In the genomic region with DNA sequence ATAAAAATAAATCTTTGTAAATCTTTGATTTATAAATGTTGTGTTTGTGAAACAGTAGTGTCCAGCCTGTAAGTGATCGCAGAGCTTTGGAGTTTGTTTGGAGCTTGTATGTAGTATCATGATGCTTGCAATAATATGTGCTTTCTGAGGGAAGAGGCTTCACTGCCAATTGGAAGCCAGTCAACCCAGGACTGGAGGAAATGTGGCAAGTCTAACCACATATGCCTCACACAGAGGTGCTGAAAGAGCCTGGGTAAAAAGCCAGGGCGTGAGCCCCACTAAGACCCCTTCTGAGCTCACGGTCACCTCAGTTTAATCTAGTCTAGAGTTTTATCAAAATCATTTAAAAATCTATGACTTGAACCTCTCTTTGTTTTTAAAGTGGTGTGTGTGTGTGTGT, we compare ENCODE assay signal across 19 mouse cellular contexts. TPM values are rescaled to one million over a fixed set of nuclear protein-coding genes. Genes with fewer than 3 reads are reported as not detected.
DNase-seq lines count a peak whose midpoint lies in the region; TF ChIP-seq lines count a peak whose summit lies in the region.
"Had no signal": no experiment of that assay in that cellular context is flagged by ENCODE, and none has a peak within 500 bp of the region (broad histone marks: within the 10 kb centered on the region; RNA-seq: fewer than 3 reads in every experiment).

No protein-coding gene starts in this region.

- TF ChIP-seq EP300 in heart, adult 2 months (IDR thresholded peaks at IDR 0.05; ENCODE audit: insufficient read depth, low read depth, low read length), result no peak

- WGBS in heart, adult 2 months, result 82% methylated on average over 3 of the region's 3 CpGs

- H3K9ac ChIP-seq in heart, adult 2 months (ENCODE audit: low read depth, low read length), result no peak overlapping the region
- H3K9ac ChIP-seq: hindbrain, embryonic 14.5 days; liver, embryonic 13.5 days; lung, embryonic 15.5 days; stomach, embryonic 15.5 days had no signal

- intact Hi-C loops in heart, postnatal 10 days (cut with DNase I), result loop anchor here (2.0 to 5.0 kb wide), 3 partner anchors 75 to 174 kb away; a partner anchor contains a TSS
- intact Hi-C loops in heart, adult 2 months (cut with DNase I), result no loop called here
- intact Hi-C loops in heart, postnatal 36 days (cut with DNase I), result no loop called here

- no peaks in the 10 kb centered on the region; the same call in 1 of the 2 replicates for H3K4me1 ChIP-seq in heart, adult 2 months (ENCODE audit: control insufficient read depth, insufficient read depth, low read length)
- H3K4me1 ChIP-seq: heart, embryonic 10.5 days; liver, embryonic 13.5 days; lung, embryonic 15.5 days; midbrain, embryonic 10.5 days; stomach, embryonic 15.5 days had no signal

- no peaks in the 10 kb centered on the region for H3K27me3 ChIP-seq in heart, adult 2 months (ENCODE audit: control insufficient read depth, insufficient read depth, low read length)
- H3K27me3 ChIP-seq: liver, embryonic 13.5 days; lung, embryonic 15.5 days; stomach, embryonic 15.5 days had no signal

- no peak overlapping the region for H3K4me3 ChIP-seq in heart, adult 2 months
- H3K4me3 ChIP-seq: erythroblast, embryonic 14.5 days; heart, embryonic 10.5 days; liver, embryonic 13.5 days; lung, embryonic 15.5 days; midbrain, embryonic 10.5 days; stomach, embryonic 15.5 days had no signal

- no peaks in the 10 kb centered on the region for H3K79me2 ChIP-seq in heart, adult 2 months (replicated peaks; ENCODE audit: control insufficient read depth, insufficient read depth, low read length)

- peak; percentile 33 to 37 for DNase-seq in cerebellum, postnatal 10 days
- no peak for DNase-seq in cerebellum, adult 18-20 months
- DNase-seq in heart, postnatal 10 days, result peak; percentile 3 to 11
- no peak for DNase-seq in heart, adult 2 months
- DNase-seq in MN1 (ENCODE audit: low spot score) (peak; percentile 5), liver (no peak)
- peak; percentile 77 for DNase-seq in fibroblast of lung, adult 2 months (ENCODE audit: low read depth)
- no peak for DNase-seq in heart, postnatal 36 days
- DNase-seq: adrenal gland, adult 8-10 months; liver, embryonic 13.5 days; thymus, adult 18-20 months had no signal

- no peak for TF ChIP-seq POLR2A in heart, adult 2 months (IDR thresholded peaks at IDR 0.05; ENCODE audit: insufficient read depth, low read depth, low read length)

- H3K27ac ChIP-seq in heart, adult 2 months, result no peak overlapping the region
- H3K27ac ChIP-seq: heart, embryonic 10.5 days; hindbrain, embryonic 14.5 days; kidney, postnatal 0 days; liver, embryonic 13.5 days; lung, embryonic 15.5 days; midbrain, embryonic 10.5 days; stomach, embryonic 15.5 days had no signal

- TF ChIP-seq CTCF in heart, adult 2 months (IDR thresholded peaks at IDR 0.05), result no peak

- H3K36me3 ChIP-seq in heart, adult 2 months (ENCODE audit: control insufficient read depth, insufficient read depth, low read length), result no peaks in the 10 kb centered on the region; the same call in 1 of the 2 replicates
- H3K36me3 ChIP-seq: G1E; heart, embryonic 10.5 days; liver, embryonic 13.5 days; lung, embryonic 15.5 days; midbrain, embryonic 10.5 days; stomach, embryonic 15.5 days had no signal

RNA-seq across cellular contexts. Expression of a gene that starts 31.3 kb away (rescaled TPM):
- 1 to 10 TPM; 3.0 to 3.1 TPM for total RNA-seq in heart, postnatal 10 days (2021)
- total RNA-seq in heart, adult 2 months (2021), result 1 to 10 TPM; 5.3 to 8.7 TPM
- 2.0 and 2.8 TPM in 2 replicates for polyA plus RNA-seq in heart, adult 2 months (2012; rRNA removed)
- total RNA-seq in heart, postnatal 36 days (2021), result 1 to 10 TPM; 4.7 to 4.9 TPM

RNA-seq across cellular contexts. Expression of a gene that starts 32.1 kb away (rescaled TPM):
- total RNA-seq in heart, postnatal 10 days (2021), result 1 to 10 TPM; 7.1 to 8.9 TPM
- 1 to 10 TPM; 3.3 to 3.5 TPM for total RNA-seq in heart, adult 2 months (2021)
- 6.4 and 9.3 TPM in 2 replicates for polyA plus RNA-seq in heart, adult 2 months (2012; rRNA removed)
- 1 to 10 TPM; 4.2 to 4.5 TPM for total RNA-seq in heart, postnatal 36 days (2021)
- polyA plus RNA-seq: erythroblast, embryonic 14.5 days; G1E had no signal

Comparison
In these comparisons a context has a peak if more than half of its experiments do, and no peak if none do; other contexts are left out.
1. DNase-seq: peak in cerebellum, postnatal 10 days (2 of 2), heart, postnatal 10 days (2 of 2), MN1 (single experiment) and fibroblast of lung, adult 2 months (single experiment); none in cerebellum, adult 18-20 months (0 of 2), heart, adult 2 months (0 of 2), heart, postnatal 36 days (0 of 2) and liver (single experiment).